Mouse (Mus musculus) brown adipose tissue, adult 24 weeks (tissue): ENCODE data around the gene Olfr444. TPM values are rescaled to one million over a fixed set of nuclear protein-coding genes. Genes with fewer than 3 reads are reported as not detected.

ENCODE experiments used
- H3K27ac ChIP-seq: fragments of 200-500 bp; replicated peaks from 2 replicates; pipeline ENCODE4 v1.5.1; 2012; ENCODE audit warnings: low read depth, mild to moderate bottlenecking, low read length
- H3K4me1 ChIP-seq: fragments of 200-500 bp; 2 replicates; pipeline ENCODE4 v1.6.1; 2012; ENCODE audit warnings: low read length, mixed read lengths; ENCODE audit not compliant: control insufficient read depth, insufficient read depth, insufficient read length
- H3K4me3 ChIP-seq: fragments of 200-500 bp; 2 replicates; pipeline ENCODE4 v1.5.1; 2012; ENCODE audit warnings: low read depth, mild to moderate bottlenecking, low read length, moderate library complexity; ENCODE audit not compliant: insufficient read depth
- polyA plus RNA-seq: library from polyadenylated mRNA; stranded (reverse); fragments of >200 nt; gene quantifications from 2 replicates; pipeline ENCODE4 v1.2.4, GENCODE M21; 2012; ENCODE audit not compliant: missing spikeins, insufficient read depth, insufficient read length

The Olfr444 gene
- polyA plus RNA-seq = not detected in 2 replicates

GRCm38 (mm10) chr6:42948767-42949166 lies at the start of gene Olfr444:
Gene Olfr444 (plus strand): TSS chr6:42949067.
- H3K4me1 ChIP-seq = no peaks in the 10 kb centered on the region
- H3K27ac ChIP-seq = no peak within 1 kb of the TSS
- no peak within 1 kb of the TSS for H3K4me3 ChIP-seq

- Histone ChIP-seq H3K4me3 (no peak overlapping the region), H3K27ac (no peak overlapping the region), H3K4me1 (no peaks in the 10 kb centered on the region)
Observed at GRCm38 (mm10) chr6:42900345-42900744, 48.5 kb upstream of the Olfr444 start.

DNA sequence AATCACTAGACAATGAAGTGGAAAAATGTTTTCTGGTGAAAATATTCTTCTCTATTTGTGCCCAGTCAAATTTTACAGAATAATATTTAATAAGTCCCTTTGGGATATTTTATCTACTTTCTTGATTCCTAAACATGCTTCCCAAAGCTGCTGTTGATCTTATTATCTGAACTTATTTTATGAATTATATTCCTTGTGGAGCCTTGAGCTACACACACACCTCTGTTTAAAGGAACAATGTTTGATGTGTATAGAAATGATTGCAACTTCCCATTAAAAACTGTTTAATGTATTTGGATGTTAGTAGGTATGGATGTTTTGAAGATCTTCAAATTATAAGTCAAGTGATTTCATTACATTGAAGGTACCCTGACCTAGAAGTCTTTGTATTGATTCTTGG lies 40.3 kb upstream of the Olfr444 start, which contains the start of gene Olfr447:
TSS of gene Olfr447 (plus strand) at position 301 of the 400 bp plus-strand sequence.
- no peaks in the 10 kb centered on the region for H3K4me1 ChIP-seq
- no peak within 1 kb of the TSS for H3K27ac ChIP-seq
- no peak within 1 kb of the TSS for H3K4me3 ChIP-seq

DNA sequence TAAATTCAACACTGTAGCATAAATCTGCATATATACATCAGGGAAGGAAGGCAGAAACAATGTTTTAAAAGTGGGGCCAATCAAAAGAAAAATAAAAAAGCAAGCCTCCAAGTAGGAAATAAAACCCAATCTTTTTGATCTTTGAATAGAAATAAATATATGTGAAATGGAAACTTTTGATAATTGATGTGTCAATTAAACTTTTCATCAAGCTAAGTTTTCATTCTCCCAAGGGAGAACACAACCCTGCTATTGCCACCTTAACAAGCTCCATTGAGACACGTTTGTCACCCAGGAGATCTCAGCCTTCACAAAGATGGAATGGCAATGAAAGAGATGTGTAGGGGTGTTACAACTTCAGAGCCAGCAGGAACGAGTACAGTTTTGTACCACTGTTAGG lies 27.8 kb upstream of the Olfr444 start, which contains the start of gene Olfr446:
TSS of gene Olfr446 (plus strand) at position 301 of the 400 bp plus-strand sequence.
- H3K27ac ChIP-seq = no peak within 1 kb of the TSS
- H3K4me1 ChIP-seq = no peaks in the 10 kb centered on the region
- no peak within 1 kb of the TSS for H3K4me3 ChIP-seq

DNA sequence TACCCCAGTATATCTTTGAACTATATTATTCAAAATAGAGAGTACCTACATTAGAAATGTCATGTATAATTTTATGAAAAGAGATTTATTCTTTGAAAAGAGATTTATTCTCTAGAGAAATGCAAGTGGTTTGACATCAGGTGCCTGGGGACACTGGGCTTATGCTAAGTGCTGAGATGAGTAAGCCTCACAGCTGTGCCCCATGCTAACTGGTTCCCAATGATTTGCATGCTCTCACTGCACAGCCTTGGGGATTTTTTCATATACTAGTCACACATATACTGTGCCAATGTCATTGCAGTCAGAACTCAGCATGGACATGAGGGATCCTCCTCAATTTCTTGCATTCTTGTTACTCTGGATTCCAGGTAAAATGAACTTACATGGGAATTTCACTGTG lies 31.5 kb downstream of the Olfr444 start:
- H3K4me3 ChIP-seq = no peak overlapping the region
- no peak overlapping the region for H3K27ac ChIP-seq
- H3K4me1 ChIP-seq = no peaks in the 10 kb centered on the region

Other genes starting within 250 kb of the Olfr444 start
- 7.3 and 8.3 TPM in 2 replicates for gene Tcaf1, start 239.0 kb upstream of the Olfr444 start, polyA plus RNA-seq
- gene Olfr453, start 209.7 kb upstream of the Olfr444 start, polyA plus RNA-seq = not detected in 2 replicates
- gene Olfr38, start 192.7 kb upstream of the Olfr444 start, polyA plus RNA-seq = not detected in 2 replicates
- gene Olfr452, start 164.0 kb upstream of the Olfr444 start, polyA plus RNA-seq = not detected in 2 replicates
- not detected in 2 replicates for gene Olfr450, start 137.1 kb upstream of the Olfr444 start, polyA plus RNA-seq
- not detected in 2 replicates for gene Olfr449, start 114.7 kb upstream of the Olfr444 start, polyA plus RNA-seq
- gene Olfr448, start 58.6 kb upstream of the Olfr444 start, polyA plus RNA-seq = not detected in 2 replicates
- gene Olfr447, start 40.2 kb upstream of the Olfr444 start, polyA plus RNA-seq = not detected in 2 replicates
- not detected in 2 replicates for gene Olfr446, start 27.7 kb upstream of the Olfr444 start, polyA plus RNA-seq
- not detected in 2 replicates for gene Olfr441, start 157.3 kb downstream of the Olfr444 start, polyA plus RNA-seq
- gene Olfr237-ps1, start 197.5 kb downstream of the Olfr444 start, polyA plus RNA-seq = not detected in 2 replicates
- gene Olfr437, start 214.2 kb downstream of the Olfr444 start, polyA plus RNA-seq = not detected in 2 replicates
- gene Olfr13, start 223.1 kb downstream of the Olfr444 start, polyA plus RNA-seq = not detected in 2 replicates
- gene Olfr435, start 248.1 kb downstream of the Olfr444 start, polyA plus RNA-seq = not detected in 2 replicates